Mouse (Mus musculus) adrenal gland, postnatal 14 days (tissue): ENCODE measurements around the gene Nrbp1. TPM values are rescaled to one million over a fixed set of nuclear protein-coding genes. Genes with fewer than 3 reads are reported as not detected.

ENCODE experiments used
- DNase-seq: peaks from one replicate; pipeline ENCODE4 v3.0.0; 2021; ENCODE audit warnings: mixed read lengths
- long read RNA-seq, 2 experiments: library from polyadenylated mRNA; stranded (forward); transcript quantifications; one replicate each; pipeline ENCODE4 v2.0.0; 2021
- total RNA-seq: library from RNA; stranded (reverse); gene quantifications from 2 replicates; pipeline ENCODE4 v1.2.3, GENCODE M21; 2021

Gene Nrbp1
- 79.7 and 87.7 TPM in 2 replicates for total RNA-seq
- long read RNA-seq, experiment 1, transcript Nrbp1-201 (18 exons, 2,203 nt): major isoform, 135 of 176 reads
- long read RNA-seq, experiment 1, partial matches to known transcripts: 19 of 176 reads
- long read RNA-seq, experiment 1, other reads (novel, unspliced or antisense): 21 of 176 reads
- long read RNA-seq, experiment 2, transcript Nrbp1-201 (18 exons, 2,203 nt): major isoform, 77 of 112 reads
- long read RNA-seq, experiment 2, partial matches to known transcripts: 5 of 112 reads
- long read RNA-seq, experiment 2, other reads (novel, unspliced or antisense): 30 of 112 reads

GRCm38 (mm10) chr5:31240637-31241521 is at the start of gene Nrbp1, which contains the start of gene Gm9970:
Gene Nrbp1, plus strand, starts transcription at chr5:31240864.
Gene Gm9970, minus strand, starts transcription at chr5:31241232.
- peak; percentile 98 for DNase-seq

GRCm38 (mm10) chr5:31192045-31192938 is 48.4 kb upstream of the Nrbp1 start:
- DNase-seq: peak; percentile 91

- peak; percentile 100 for DNase-seq
Observed at GRCm38 (mm10) chr5:31192939-31193630, 47.6 kb upstream of the Nrbp1 start, which contains the start of the genes Snx17 and Eif2b4. Gene Snx17, plus strand, starts transcription at chr5:31193227. Gene Eif2b4, minus strand, starts transcription at chr5:31193430.

GRCm38 (mm10) chr5:31193631-31194281 is 46.9 kb upstream of the Nrbp1 start:
- peak; percentile 67 for DNase-seq

- no peak for DNase-seq
Observed at GRCm38 (mm10) chr5:31194486-31195485, 45.9 kb upstream of the Nrbp1 start.

GRCm38 (mm10) chr5:31195671-31196070 is 45.0 kb upstream of the Nrbp1 start:
- DNase-seq: no peak

GRCm38 (mm10) chr5:31196207-31196606 is 44.5 kb upstream of the Nrbp1 start:
- no peak for DNase-seq

GRCm38 (mm10) chr5:31197072-31197471 is 43.6 kb upstream of the Nrbp1 start:
- no peak for DNase-seq

GRCm38 (mm10) chr5:31198170-31198569 is 42.5 kb upstream of the Nrbp1 start:
- DNase-seq: no peak

GRCm38 (mm10) chr5:31198616-31199320 is 41.9 kb upstream of the Nrbp1 start:
- DNase-seq: no peak

GRCm38 (mm10) chr5:31199321-31199892 is 41.3 kb upstream of the Nrbp1 start:
- no peak for DNase-seq

- peak; percentile 52 for DNase-seq
Observed at GRCm38 (mm10) chr5:31199893-31200292, 40.8 kb upstream of the Nrbp1 start.

GRCm38 (mm10) chr5:31200327-31200768 is 40.3 kb upstream of the Nrbp1 start:
- no peak for DNase-seq

- DNase-seq: no peak
Observed at GRCm38 (mm10) chr5:31201042-31201741, 39.5 kb upstream of the Nrbp1 start.

- peak; percentile 97 for DNase-seq
Observed at GRCm38 (mm10) chr5:31201742-31202590, 38.7 kb upstream of the Nrbp1 start, which contains the start of gene Zfp513. Gene Zfp513, minus strand, starts transcription at chr5:31202303.

- DNase-seq: no peak
Observed at GRCm38 (mm10) chr5:31202933-31203332, 37.7 kb upstream of the Nrbp1 start.

GRCm38 (mm10) chr5:31203866-31204265 is 36.8 kb upstream of the Nrbp1 start:
- DNase-seq: no peak
